Mouse (Mus musculus) ES-CJ7 (cell line): ENCODE data around the gene Fbxw8.
A peak's percentile ranks its signal among the peaks of the same experiment; 100 is the strongest.

Experiments
- DNase-seq: peaks from one replicate; pipeline ENCODE4 v3.0.0; 2011; ENCODE audit warnings: low read depth, low spot score

The Fbxw8 gene

DNA sequence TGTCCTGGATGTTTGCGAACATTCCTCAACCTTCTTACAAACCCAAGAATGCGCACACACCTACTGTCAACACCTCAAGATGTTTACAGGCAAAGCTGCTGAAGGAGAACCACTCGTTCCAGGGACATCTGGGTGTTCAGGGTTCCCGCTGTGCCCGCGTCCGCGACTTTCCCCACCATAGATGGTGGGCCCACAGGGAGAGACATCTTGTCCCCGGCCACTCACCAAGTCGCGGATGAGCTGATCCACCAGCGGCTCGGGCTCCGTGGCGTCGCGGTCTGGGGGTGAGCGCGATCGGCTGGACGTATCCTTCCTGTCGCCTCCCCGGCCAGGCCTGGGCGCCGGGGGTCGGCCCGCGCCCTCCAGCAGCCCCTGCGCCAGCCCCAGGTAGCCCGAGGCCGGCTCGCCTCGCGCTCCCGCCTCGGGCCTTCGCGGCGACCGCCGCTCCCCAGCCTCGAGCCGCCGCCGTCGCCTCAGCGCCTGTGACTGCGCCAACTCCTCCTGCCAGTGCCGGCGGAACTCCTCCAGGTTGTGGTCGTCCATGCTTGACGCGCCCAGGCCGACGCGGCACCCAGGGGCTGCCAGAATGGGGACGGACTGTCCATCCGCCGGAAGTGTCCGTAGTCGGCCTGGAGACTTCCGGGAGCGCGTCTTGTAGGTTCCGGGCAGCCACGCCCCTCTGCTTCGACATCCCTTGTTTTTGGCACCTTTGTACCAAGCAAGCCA, at the start of gene Fbxw8:
TSS of gene Fbxw8 (minus strand) at position 626 of the 726 bp plus-strand sequence.
- peak; percentile 86 for DNase-seq

- DNase-seq, result no peak
Observed at GRCm38 (mm10) chr5:118204675-118205440, 49.6 kb upstream of the Fbxw8 start.

GRCm38 (mm10) chr5:118199670-118200069, 44.4 kb upstream of the Fbxw8 start:
- no peak for DNase-seq

- DNase-seq, result no peak
Observed at GRCm38 (mm10) chr5:118197421-118197820, 42.2 kb upstream of the Fbxw8 start.

DNA sequence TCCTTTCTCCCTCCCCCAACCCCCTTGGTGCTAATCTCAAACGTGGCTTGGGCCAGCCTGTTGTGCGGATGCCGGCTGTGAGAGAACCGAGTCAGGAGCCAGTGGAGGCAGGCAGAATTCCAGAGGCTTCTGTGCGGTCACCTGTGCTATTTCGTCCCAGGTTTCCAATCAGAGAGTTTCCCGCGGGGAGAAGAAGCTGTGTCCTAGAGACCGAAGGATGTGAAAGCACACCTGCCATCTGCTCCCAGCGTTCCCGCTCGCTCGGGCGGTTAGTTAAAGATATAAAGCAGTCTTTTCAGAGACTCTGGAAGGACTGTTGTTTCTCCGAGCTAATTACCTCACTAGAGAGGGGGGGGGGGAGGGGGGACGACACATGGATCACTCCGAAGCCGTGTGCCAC, 37.0 kb upstream of the Fbxw8 start:
- DNase-seq, result no peak

GRCm38 (mm10) chr5:118190491-118190890, 35.2 kb upstream of the Fbxw8 start:
- no peak for DNase-seq

DNA sequence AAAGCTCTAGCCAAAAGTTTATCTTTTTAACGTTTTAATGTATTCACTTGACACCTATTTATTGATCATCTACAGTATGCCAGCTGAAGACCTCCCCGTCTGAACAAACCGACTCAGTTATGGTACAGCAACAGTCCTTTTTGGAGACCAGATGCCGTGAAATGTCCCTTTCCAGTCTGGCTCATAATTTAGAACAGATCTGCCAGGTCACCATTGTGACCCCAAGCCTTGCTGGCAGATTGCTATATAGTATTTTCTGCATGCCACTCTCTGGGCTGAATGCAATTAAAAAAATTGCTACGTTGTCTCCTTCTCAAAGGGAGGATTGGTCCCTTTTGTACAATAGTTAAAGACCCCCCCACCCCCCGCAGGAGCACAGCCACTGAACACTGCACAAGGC, 33.1 kb upstream of the Fbxw8 start:
- DNase-seq, result no peak

GRCm38 (mm10) chr5:118186903-118187633, 31.8 kb upstream of the Fbxw8 start:
- DNase-seq, result no peak

DNA sequence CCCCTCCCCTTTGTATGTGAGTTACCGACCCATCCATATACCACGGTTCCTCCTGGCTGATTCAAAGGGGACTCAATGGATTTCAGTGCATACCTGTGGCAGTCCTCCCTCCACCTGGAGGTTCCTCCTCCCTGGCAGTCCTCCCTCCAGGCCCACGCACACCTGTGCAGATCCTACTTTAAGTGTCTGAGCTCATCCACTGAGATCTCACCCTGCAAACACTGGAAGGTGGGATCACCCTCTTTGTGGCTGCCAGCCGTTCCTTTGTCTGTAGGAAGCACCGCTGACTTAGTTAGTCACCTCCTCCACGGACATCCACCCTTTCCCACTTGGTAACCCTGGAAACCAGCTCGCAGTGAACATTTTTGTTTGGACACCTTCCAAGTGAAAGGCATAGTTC, 22.4 kb upstream of the Fbxw8 start:
- no peak for DNase-seq

GRCm38 (mm10) chr5:118175137-118175536, 19.9 kb upstream of the Fbxw8 start:
- peak; percentile 61 for DNase-seq

DNA sequence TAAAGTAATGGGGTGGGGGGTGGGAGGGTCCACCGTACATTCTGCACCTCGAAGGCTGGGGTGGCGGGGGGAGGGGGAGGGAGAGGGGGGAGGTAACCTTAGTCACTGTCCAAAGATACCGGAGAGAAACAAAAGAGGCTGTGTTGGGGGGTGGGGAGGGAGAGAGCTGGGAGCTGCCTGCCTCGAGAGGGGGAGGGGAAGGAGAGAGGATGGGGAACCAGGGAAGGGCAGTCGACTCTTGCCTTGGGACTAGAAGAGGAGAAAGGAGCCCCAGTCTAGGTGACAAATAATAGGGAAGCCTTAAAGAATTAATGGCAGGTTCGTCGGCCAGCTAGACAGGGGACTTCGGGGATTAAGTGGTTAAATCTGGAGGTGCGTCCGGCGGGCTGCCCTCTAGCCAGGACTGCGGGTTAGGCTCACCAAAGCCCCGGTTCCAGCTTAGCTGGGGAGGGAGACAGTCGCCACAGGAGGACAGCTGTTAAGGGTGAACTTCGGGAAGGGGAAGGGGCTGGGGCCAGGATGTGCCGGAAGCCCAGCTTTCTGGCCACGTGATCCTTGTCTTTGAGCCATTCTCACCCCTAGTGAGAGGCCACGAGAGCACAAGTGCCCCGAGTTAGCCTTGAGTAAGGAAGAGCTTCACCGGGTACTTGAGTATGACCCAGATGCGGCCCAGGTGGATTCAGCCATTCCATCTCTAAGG, 19.2 kb upstream of the Fbxw8 start:
- DNase-seq, result peak; percentile 68

GRCm38 (mm10) chr5:118172078-118172723, 16.9 kb upstream of the Fbxw8 start:
- DNase-seq, result peak; percentile 75

GRCm38 (mm10) chr5:118171665-118172064, 16.4 kb upstream of the Fbxw8 start:
- DNase-seq, result no peak

DNA sequence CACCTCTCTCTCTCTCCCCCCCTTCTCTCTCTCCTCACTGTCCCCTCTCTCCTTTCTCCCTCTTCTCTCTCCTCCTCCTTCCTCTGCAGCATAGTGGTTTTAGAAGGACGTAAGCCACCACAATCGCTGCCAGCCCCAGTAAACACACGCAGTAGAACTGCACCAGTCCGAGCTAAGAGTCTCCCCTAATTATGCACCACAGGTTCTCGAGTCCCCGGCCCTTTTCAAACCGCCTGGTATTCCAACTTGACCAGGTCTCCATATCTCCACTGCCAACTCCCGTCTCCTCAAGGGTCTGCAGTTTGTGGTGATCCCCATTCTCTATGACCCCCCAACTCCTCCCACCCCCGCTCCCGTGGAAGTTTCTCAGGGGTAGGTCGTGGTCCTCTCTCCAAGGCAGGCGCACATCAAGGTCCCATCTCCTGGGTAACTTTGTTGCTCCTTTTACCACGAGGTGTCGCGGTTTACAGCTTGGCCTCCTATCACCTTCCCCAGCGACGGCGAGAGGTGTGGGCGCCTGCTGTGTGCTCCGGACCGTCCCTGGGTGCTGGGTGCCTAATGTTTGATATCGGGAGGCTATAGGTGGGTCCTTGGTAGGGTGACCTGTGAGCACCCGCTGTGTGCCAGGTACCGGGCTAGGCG, 15.7 kb upstream of the Fbxw8 start:
- peak; percentile 65 for DNase-seq

DNA sequence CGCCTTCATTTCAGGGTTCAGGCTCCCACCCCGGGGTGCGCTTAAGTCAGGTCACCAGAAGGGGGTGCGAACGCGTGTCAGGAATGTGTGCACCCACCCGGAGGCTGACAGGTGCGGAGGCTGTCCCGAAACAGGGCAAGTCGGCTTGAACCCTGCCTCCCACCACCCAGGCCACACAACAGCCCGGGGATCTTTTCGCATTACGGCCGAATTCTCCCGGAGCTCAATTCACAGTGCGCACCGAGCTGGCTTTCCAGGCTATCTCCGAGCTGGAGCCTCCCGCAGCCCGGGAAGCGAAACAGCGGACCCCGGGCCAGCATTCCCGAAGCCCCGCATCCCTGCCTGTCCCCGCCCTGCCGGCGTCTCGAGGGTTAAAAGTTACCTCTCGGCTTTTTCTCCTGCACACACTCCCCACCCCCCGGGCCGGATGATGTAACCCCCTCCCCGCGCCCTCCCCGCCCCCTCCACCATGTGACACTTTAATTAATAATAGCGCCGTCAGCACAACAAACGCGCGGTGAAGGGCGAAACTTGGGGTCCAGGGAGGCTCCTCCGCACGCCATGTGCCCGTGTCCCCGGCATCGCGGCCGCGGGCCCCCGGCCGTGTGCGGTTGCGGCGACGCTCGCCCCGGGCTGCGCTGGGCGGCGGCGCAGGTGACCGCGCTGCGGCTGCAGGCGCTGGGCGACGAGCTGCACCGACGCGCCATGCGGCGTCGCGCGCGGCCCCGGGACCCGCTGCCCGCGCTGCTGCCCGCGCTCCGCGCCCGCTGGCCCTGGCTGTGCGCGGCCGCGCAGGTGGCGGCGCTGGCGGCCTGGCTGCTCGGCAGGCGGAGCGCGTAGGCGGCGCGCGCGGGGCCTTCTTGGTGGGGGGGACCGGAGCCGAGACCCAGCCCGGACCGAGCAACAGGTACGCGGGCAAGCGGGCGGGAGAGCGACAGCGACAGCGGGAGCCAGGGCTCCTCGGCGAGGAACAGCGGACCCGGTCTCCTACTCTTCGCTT, 14.3 kb upstream of the Fbxw8 start:
- DNase-seq, result peak; percentile 52

- DNase-seq, result no peak
Observed at GRCm38 (mm10) chr5:118167561-118167995, 12.3 kb upstream of the Fbxw8 start.

DNA sequence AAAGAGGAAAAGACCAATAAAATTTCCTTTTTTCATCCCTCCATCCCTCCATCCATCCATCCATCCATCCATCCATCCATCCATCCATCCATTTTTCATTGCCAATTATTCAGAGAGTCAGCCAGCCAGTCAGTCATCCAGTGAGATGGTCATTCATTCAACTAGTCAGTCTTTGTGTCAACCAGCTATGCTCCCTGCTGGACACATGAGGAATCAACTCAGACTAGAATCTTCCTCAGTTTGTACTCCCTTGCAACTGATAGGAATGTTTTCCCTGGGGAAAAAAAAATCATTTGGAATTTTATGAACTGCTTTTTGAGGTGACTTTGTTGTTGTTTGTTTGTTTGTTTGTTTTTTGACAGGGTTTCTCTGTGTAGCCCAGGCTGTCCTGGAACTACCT, 10.2 kb upstream of the Fbxw8 start:
- peak; percentile 44 for DNase-seq

DNA sequence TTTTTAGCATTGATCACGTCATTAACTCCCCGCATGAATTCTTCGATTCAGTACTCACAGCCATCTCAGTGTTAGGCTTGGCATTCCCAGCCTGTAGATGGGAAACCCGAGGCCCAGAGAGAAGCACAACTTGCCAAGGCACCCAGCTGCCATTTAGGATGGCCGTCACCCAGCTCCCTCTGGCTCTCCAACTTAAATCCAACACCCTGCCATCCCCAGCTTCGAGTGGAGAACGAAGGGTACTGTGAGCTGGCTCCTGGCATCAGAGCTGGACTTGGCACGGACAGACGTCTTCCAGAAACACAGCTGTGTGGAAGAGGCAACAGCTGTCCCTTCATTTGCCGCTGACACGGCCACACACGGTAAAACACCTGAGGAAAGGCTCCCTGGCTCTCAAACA, 9.3 kb upstream of the Fbxw8 start, which contains the start of gene Hrk:
TSS of gene Hrk (plus strand) at position 68 of the 400 bp plus-strand sequence.
- DNase-seq, result no peak

DNA sequence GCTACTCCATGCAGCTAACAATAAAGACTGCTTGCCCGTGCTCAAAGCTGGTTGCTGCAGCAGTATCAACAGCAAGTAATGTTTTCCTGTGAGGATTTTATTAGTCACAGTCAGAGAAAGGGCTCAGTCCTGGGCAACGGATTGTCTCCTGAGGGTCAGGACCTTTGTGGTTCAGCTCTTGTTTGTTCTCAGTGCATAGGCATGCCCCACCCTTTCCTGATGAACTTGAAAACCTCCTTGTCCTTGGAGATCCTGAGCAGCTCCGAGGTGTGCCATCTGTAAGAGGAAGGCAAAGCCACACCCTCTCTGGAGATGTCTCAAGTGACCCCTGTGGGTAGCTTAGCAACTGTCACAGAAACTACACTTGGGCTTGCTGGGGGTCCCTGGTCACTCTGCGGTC, 5.4 kb upstream of the Fbxw8 start:
- peak; percentile 81 for DNase-seq
